Mouse (Mus musculus) Muller cell, postnatal 12 days (primary cell): ENCODE results near the gene Zeb2.

ENCODE experiments used
- DNase-seq: peaks from one replicate; pipeline ENCODE4 v3.0.0-alpha.2; 2015; ENCODE audit errors: inconsistent ontology term

Zeb2 gene

DNA sequence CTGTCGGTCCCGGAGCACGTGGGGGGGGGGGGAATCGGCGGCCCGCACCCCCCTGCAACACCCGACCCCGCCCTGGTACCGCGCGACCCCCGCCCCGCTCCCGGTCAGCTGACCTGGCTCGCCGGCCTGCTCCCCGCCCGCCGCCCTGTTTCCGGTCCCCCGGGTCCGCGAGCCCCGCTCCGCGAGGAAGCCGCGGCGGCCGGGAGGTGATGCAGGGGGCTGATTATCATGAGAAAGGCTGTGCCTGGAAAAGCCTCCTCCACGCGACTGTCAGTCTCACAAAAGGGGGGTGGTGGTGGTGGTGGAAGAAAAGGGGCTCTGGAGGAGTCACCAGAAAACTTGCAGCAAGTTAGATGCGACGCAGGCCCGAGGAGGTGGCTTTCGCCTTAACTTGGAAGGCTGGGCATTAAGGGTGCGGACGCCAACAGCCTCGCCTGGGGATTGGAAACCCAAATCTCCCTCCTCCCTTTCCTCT, at the start of gene Zeb2:
Gene Zeb2 (minus strand): TSS at position 309 of the 475 bp plus-strand sequence.
- DNase-seq = peak; percentile 77

GRCm38 (mm10) chr2:45158785-45159184, 41.6 kb upstream of the Zeb2 start:
- DNase-seq = no peak

GRCm38 (mm10) chr2:45158351-45158782, 41.2 kb upstream of the Zeb2 start:
- no peak for DNase-seq

GRCm38 (mm10) chr2:45153315-45153714, 36.1 kb upstream of the Zeb2 start:
- no peak for DNase-seq

DNA sequence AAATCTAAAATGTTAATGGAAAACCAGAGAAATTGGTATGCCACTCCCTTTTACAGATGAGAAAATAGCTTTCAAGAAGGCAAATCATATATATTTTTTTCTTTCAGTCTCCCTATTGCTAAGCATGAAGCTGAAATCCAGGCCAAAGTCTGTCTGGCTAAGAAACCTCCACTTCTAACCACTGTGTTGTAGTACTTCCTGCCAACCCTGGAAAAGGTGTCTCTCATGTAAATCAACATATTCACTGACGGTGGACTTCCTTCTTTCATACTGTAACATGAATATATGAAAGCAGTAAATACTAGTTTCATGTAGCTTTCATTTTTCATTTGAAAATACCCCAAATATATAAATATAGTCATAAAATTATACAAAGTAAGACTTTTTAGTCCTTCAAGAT, 26.0 kb upstream of the Zeb2 start:
- DNase-seq = no peak

- no peak for DNase-seq
Measured at GRCm38 (mm10) chr2:45138906-45139305, 21.7 kb upstream of the Zeb2 start.

- no peak for DNase-seq
Measured at GRCm38 (mm10) chr2:45136783-45137182, 19.6 kb upstream of the Zeb2 start.

- no peak for DNase-seq
Measured at GRCm38 (mm10) chr2:45133225-45133624, 16.0 kb upstream of the Zeb2 start.

- no peak for DNase-seq
Measured at GRCm38 (mm10) chr2:45130461-45131156, 13.4 kb upstream of the Zeb2 start.

DNA sequence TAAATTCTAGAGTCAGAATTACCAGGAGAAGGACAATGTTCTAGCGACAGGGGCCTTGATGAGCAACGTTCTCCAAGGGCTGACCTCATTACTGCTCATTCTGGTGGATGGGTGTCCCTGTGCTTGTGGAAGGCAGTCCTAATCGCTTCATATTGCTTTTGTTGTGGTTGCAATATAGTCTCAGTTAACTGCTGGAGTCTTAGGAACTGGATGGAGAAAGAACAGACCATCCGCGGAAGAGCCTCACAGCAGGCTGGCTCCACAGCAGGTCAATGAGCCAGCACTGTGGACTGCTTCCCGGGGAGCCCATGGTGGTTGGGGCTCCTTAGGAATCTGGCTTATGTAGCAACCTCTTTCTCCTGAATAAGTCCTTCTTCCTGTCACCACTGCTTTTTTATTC, 12.4 kb upstream of the Zeb2 start:
- DNase-seq = peak; percentile 34

- DNase-seq = no peak
Measured at GRCm38 (mm10) chr2:45128696-45129095, 11.5 kb upstream of the Zeb2 start.

DNA sequence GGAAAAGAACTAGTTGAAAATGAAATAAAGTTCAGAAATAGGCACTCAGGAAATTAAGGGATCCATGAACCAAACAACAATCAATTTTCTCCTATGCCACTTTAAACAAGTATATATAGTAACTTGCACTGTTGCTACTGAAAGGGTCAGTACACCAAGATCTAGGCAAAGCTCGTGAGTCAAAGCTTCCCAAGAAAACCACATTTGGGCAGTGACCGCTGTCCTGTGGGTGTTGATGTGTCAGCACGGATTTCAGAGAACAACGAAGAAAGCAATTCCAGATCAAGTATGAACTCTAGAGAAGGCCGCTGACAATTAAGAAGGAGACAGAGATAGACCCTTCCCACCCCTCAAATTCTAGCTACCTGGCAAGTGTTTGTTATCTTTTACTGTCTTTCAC, 9.2 kb upstream of the Zeb2 start:
- DNase-seq = peak; percentile 4

GRCm38 (mm10) chr2:45125181-45125580, 8.0 kb upstream of the Zeb2 start:
- DNase-seq = no peak

DNA sequence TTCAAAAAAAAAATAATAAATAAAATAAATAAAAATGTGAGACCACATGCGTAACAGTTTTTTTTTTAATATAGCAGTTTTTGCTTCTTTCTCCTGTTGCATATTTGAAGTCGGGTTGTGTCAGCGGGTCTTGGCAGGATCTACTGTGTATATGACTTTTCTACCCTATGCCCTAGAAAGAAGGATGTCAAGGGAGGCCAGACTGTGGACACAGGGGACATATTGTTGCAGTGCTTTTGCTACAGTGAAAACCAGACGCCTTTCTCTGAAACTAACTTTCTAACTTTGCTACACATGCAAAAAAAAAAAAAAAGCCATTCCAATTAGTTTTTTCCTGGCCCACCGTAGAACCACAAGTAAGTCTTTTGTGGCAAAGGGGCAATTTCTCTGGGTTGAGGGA, 6.3 kb upstream of the Zeb2 start:
- no peak for DNase-seq

DNA sequence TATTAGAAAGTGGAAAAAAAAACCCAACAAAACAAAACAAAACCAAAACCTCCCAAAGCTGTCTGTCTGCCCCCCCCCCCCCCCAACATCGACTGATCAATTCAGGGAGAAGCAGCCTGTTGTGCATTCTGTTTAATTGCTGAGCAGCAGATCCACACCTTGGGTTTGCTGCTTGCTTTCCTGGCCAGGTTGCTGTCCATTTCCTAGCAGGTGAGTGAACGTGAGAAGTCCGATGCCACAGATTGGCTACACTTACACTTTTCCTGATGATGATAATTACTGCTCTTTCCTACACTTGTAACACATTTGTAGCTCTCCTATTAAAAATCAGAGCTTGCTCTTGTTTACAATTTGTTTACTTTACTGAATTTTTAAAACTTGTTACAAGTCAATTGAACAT, 926 bp upstream of the Zeb2 start:
- DNase-seq = peak; percentile 34

DNA sequence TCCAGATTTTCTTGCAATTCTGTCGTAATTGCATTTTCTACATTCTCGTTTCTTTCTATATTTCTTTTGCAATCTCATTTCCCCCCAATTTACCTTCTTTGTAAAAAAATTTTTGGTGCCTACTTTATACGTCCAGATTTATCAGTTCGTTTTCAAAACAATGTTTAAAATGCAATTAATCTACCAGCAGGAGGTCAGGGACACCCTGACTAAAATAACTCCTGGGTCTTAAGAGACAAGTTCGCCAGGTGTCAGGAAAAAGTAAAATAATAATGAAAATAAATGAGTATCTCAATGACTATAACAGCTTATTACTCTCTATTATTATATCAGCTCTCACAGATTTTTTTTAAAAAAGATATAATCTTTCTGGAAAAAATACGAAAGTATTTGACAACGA, 397 bp upstream of the Zeb2 start:
- no peak for DNase-seq

DNA sequence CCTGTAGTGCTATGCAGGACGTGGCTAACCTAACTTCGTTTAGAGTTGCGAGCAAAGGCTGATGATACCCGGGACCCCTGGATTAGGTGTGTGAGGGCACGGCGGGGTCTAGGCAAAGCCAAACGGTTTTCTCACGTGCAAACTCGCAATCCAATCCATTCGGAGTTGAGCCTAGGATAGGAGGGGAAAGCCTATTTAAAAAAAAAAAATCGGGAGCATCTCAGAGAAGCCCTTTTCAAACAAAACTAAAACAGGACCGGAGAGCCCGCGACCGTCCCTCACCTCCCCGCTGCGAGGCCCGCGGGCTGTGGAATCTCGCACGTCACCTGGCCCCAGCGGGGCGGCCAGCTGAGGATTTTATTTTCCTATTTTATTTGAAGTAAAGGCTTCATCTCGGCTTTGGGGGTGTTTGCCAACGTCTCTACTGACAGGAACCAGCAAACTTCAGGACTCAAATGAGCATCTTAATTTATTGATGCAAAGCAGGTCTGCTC, 617 bp downstream of the Zeb2 start:
- peak; percentile 71 for DNase-seq

GRCm38 (mm10) chr2:45115720-45116495, 1.3 kb downstream of the Zeb2 start:
- DNase-seq = peak; percentile 84

- no peak for DNase-seq
Measured at GRCm38 (mm10) chr2:45115211-45115610, 2.0 kb downstream of the Zeb2 start.

DNA sequence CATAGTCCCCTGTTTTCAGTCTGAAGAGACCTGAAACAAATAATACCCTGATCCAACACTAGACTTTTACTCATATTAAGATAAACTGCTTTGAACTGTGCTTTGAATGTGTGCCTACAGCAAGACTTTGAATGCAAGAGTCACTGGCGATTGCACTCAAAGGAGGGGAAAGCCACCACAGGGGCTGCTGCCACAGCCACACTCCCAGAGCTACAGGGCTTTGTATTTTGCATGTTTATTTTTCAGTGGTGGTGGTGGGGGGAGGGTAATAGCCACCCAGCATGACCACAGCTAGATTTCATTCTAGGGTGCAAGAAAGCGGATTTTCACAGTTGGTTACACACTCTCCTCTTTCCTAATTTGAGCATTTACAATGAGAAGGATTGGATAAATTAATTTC, 2.6 kb downstream of the Zeb2 start:
- peak; percentile 53 for DNase-seq

DNA sequence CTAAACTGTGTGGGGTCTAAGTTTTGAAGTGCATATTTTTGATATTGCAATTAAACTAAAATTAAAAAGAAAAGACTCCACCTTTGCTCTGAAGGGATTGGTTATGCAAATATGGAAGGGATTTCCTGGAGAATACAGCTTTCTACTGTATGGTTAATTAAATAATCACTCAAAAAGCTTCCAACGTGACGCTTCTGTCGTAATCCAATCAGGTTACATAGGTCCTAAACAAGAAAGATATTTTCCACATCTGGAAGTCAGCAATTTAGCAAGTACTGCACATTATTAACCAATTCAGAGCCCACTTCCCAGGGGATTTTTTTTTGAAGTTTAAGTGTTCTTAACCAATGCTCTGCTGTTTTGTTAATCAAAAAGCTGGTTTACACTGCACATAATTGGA, 3.3 kb downstream of the Zeb2 start:
- peak; percentile 56 for DNase-seq

GRCm38 (mm10) chr2:45112891-45113683, 4.1 kb downstream of the Zeb2 start:
- peak; percentile 82 for DNase-seq
